Comparison of ENCODE assay signal across 27 mouse cellular contexts in genomic region chr19:34705141-34705540, GRCm38 (mm10). TPM values are rescaled to one million over a fixed set of nuclear protein-coding genes. Genes with fewer than 3 reads are reported as not detected.
DNase-seq lines count a peak whose midpoint lies in the region; ATAC-seq and TF ChIP-seq lines count a peak whose summit lies in the region.
"Had no signal": no experiment of that assay in that cellular context is flagged by ENCODE, and none has a peak within 500 bp of the region (broad histone marks: within the 10 kb centered on the region; RNA-seq: fewer than 3 reads in every experiment).

No protein-coding gene starts in this region.

- H3K9ac ChIP-seq in liver, adult 2 months (ENCODE audit: low read depth, low read length), result no peak overlapping the region
- H3K9ac ChIP-seq in liver, embryonic 12.5 days, result no peak overlapping the region
- H3K9ac ChIP-seq in lung, embryonic 16.5 days (ENCODE audit: low read length), result no peak overlapping the region
- H3K9ac ChIP-seq: embryonic facial prominence, embryonic 13.5 days; forebrain, embryonic 12.5 days; forebrain, embryonic 15.5 days; heart, embryonic 12.5 days; heart, embryonic 15.5 days; hindbrain, embryonic 13.5 days had no signal

- H3K27ac ChIP-seq in liver, adult 2 months (replicated peaks; ENCODE audit: insufficient read depth, low read depth, low read length), result peak overlapping the region; percentile 54
- H3K27ac ChIP-seq in liver, embryonic 12.5 days, result no peak overlapping the region
- peak overlapping the region; percentile 89 for H3K27ac ChIP-seq in lung, embryonic 16.5 days (ENCODE audit: low read length)
- H3K27ac ChIP-seq: embryonic facial prominence, embryonic 10.5 days; embryonic facial prominence, embryonic 13.5 days; forebrain, embryonic 12.5 days; forebrain, embryonic 15.5 days; heart, embryonic 15.5 days; hindbrain, embryonic 10.5 days; hindbrain, embryonic 13.5 days had no signal

- peaks cover 15% of the 10 kb centered on the region for H3K4me1 ChIP-seq in liver, adult 2 months (ENCODE audit: control insufficient read depth, insufficient read depth, low read length)
- H3K4me1 ChIP-seq in liver, embryonic 12.5 days, result 0 out of 2 replicates have a peak, but pooled peaks cover 4% of the 10 kb centered on the region
- peaks cover 11% of the 10 kb centered on the region for H3K4me1 ChIP-seq in lung, embryonic 16.5 days (replicated peaks; ENCODE audit: control insufficient read depth, insufficient read depth, low read length)
- H3K4me1 ChIP-seq: embryonic facial prominence, embryonic 13.5 days; forebrain, embryonic 12.5 days; forebrain, embryonic 15.5 days; hindbrain, embryonic 10.5 days; hindbrain, embryonic 13.5 days had no signal

- TF ChIP-seq POLR2A in liver, adult 2 months (IDR thresholded peaks at IDR 0.05; ENCODE audit: extremely low read depth, insufficient read depth, low read length), result no peak

- TF ChIP-seq CTCF in liver, adult 2 months (IDR thresholded peaks at IDR 0.05; ENCODE audit: low read depth, low read length), result no peak

- no peaks in the 10 kb centered on the region for H3K9me3 ChIP-seq in liver, embryonic 12.5 days (replicated peaks)
- no peaks in the 10 kb centered on the region for H3K9me3 ChIP-seq in lung, embryonic 16.5 days (ENCODE audit: control insufficient read depth, low read length)
- H3K9me3 ChIP-seq: embryonic facial prominence, embryonic 10.5 days; embryonic facial prominence, embryonic 13.5 days; forebrain, embryonic 12.5 days; forebrain, embryonic 15.5 days; heart, embryonic 12.5 days; heart, embryonic 15.5 days; hindbrain, embryonic 10.5 days; hindbrain, embryonic 13.5 days had no signal

- H3K36me3 ChIP-seq in liver, adult 2 months (ENCODE audit: control insufficient read depth, insufficient read depth, low read length), result no peaks in the 10 kb centered on the region
- no peaks in the 10 kb centered on the region for H3K36me3 ChIP-seq in liver, embryonic 12.5 days
- H3K36me3 ChIP-seq in lung, embryonic 16.5 days (ENCODE audit: control insufficient read depth, insufficient read depth, low read length), result no peaks in the 10 kb centered on the region
- H3K36me3 ChIP-seq: embryonic facial prominence, embryonic 10.5 days; embryonic facial prominence, embryonic 13.5 days; forebrain, embryonic 12.5 days; forebrain, embryonic 15.5 days; heart, embryonic 12.5 days; heart, embryonic 15.5 days; hindbrain, embryonic 10.5 days; hindbrain, embryonic 13.5 days had no signal

- WGBS in liver, adult 2 months, result 27% methylated on average over 1 of the region's 1 CpGs
- 84% methylated on average over 1 of the region's 1 CpGs for WGBS in liver, embryonic 12.5 days (ENCODE audit: insufficient replicate concordance)
- 95% methylated on average over 1 of the region's 1 CpGs for WGBS in lung, embryonic 16.5 days

- H3K4me3 ChIP-seq in liver, adult 2 months (ENCODE audit: insufficient read depth, low read depth, low read length), result no peak overlapping the region
- H3K4me3 ChIP-seq in liver, embryonic 12.5 days, result no peak overlapping the region
- H3K4me3 ChIP-seq in lung, embryonic 16.5 days (ENCODE audit: low read length), result no peak overlapping the region
- H3K4me3 ChIP-seq: embryonic facial prominence, embryonic 10.5 days; embryonic facial prominence, embryonic 13.5 days; erythroblast, embryonic 14.5 days; forebrain, embryonic 12.5 days; forebrain, embryonic 15.5 days; heart, embryonic 12.5 days; heart, embryonic 15.5 days; hindbrain, embryonic 10.5 days; hindbrain, embryonic 13.5 days had no signal

- H3K79me2 ChIP-seq in liver, adult 2 months (ENCODE audit: control insufficient read depth, insufficient read depth, low read length), result peaks cover 13% of the 10 kb centered on the region; the same call in 1 of the 2 replicates

- DNase-seq in adrenal gland, postnatal 10 days, result peak; percentile 19
- DNase-seq in adrenal gland, postnatal 25 days, result no peak
- DNase-seq in liver, adult 2 months (ENCODE audit: extremely low read depth, low read depth, low spot score), result peak; percentile 92
- no peak for DNase-seq in lung, postnatal 4 days
- no peak for DNase-seq in retina, postnatal 1 day
- DNase-seq: adrenal gland, adult 2 months; cerebellum, adult 11-12 months; cerebellum, adult 8-10 months; cerebellum, postnatal 10 days; cerebellum, postnatal 36 days; embryo, embryonic 11 days; gastrocnemius, postnatal 25 days; heart, postnatal 10 days; heart, postnatal 36 days had no signal

- no peaks in the 10 kb centered on the region for H3K27me3 ChIP-seq in liver, adult 2 months (ENCODE audit: control insufficient read depth, insufficient read depth, low read length)
- no peaks in the 10 kb centered on the region for H3K27me3 ChIP-seq in liver, embryonic 12.5 days (replicated peaks)
- no peaks in the 10 kb centered on the region for H3K27me3 ChIP-seq in lung, embryonic 16.5 days (ENCODE audit: control insufficient read depth, insufficient read depth, low read depth, low read length)
- H3K27me3 ChIP-seq: embryonic facial prominence, embryonic 13.5 days; forebrain, embryonic 12.5 days; forebrain, embryonic 15.5 days; heart, embryonic 12.5 days; heart, embryonic 15.5 days; hindbrain, embryonic 13.5 days had no signal

- H3K4me2 ChIP-seq in liver, embryonic 12.5 days, result no peak overlapping the region
- H3K4me2 ChIP-seq in lung, embryonic 16.5 days (ENCODE audit: low read depth, low read length), result no peak overlapping the region
- H3K4me2 ChIP-seq: embryonic facial prominence, embryonic 13.5 days; forebrain, embryonic 12.5 days; forebrain, embryonic 15.5 days; heart, embryonic 12.5 days; heart, embryonic 15.5 days; hindbrain, embryonic 13.5 days had no signal

- ATAC-seq in liver, embryonic 12.5 days, result no peak
- ATAC-seq in lung, embryonic 16.5 days (ENCODE audit: low read depth), result no peak
- ATAC-seq: activated CD4-positive, CD25-positive, alpha-beta regulatory T cell, adult 4 months; forebrain, embryonic 15.5 days; hindbrain, embryonic 16.5 days had no signal

RNA-seq across cellular contexts. Expression of gene Slc16a12, which starts 41.9 kb away (rescaled TPM):
- 1 to 10 TPM; 6.1 to 9.5 TPM for total RNA-seq in adrenal gland, postnatal 10 days (2021)
- total RNA-seq in adrenal gland, postnatal 25 days (2021), result 0.39 and 1.0 TPM in 2 replicates
- 65.6 and 85.9 TPM in 2 replicates for total RNA-seq in liver, adult 2 months (2014; rRNA removed)
- 18.6 and 23.1 TPM in 2 replicates for polyA plus RNA-seq in liver, adult 2 months (2012; rRNA removed)
- polyA plus RNA-seq in liver, embryonic 12.5 days (2016; fragmentation: Nextera tagmentation; extraction: Ambion mirVana), result 10.9 and 11.7 TPM in 2 replicates
- 15.7 and 16.0 TPM in 2 replicates for polyA plus RNA-seq in lung, embryonic 16.5 days (2015; fragmentation: Nextera tagmentation; extraction: Ambion mirVana)
- polyA plus RNA-seq: activated CD4-positive, CD25-positive, alpha-beta regulatory T cell, adult 4 months; erythroblast, embryonic 14.5 days had no signal

Comparison
In these comparisons a context has a peak if more than half of its experiments do, and no peak if none do; other contexts are left out.
1. DNase-seq: peak in adrenal gland, postnatal 10 days (single experiment) and liver, adult 2 months (single experiment); none in adrenal gland, postnatal 25 days (single experiment), lung, postnatal 4 days (0 of 2) and retina, postnatal 1 day (single experiment).